Mouse (Mus musculus) cortical plate, adult 2 months (tissue): Measurements from ENCODE around the gene Prr15.

Experiments
- CTCF ChIP-seq: fragments of 200-500 bp; IDR thresholded peaks from 2 replicates; pipeline ENCODE4 v1.5.1; 2011; ENCODE audit warnings: mild to moderate bottlenecking, control low read depth, low read length; ENCODE audit not compliant: insufficient read depth; ENCODE audit errors: extremely low read depth
- POLR2A ChIP-seq: fragments of 200-500 bp; IDR thresholded peaks from 2 replicates; pipeline ENCODE4 v1.6.1; 2011; ENCODE audit warnings: mild to moderate bottlenecking, low read length, control low read depth; ENCODE audit not compliant: insufficient read depth; ENCODE audit errors: extremely low read depth

GRCm38 (mm10) chr6:54329598-54329997, 4.0 kb downstream of the Prr15 start:
- TF ChIP-seq CTCF (no peak), POLR2A (no peak)
